Mouse (Mus musculus): ENCODE measurements at regions not wholly inside any gene's neighbourhood (a gene's known extent, or its start where the extent isn't known, plus 50 kb on each side); places are given as distances from the start of the nearest gene placed in this dataset.

GRCm38 (mm10) chr1:92277199-92277747 is 81.8 kb upstream of the Hdac4 start:
- no peaks in the 10 kb centered on the region for H3K27me3 ChIP-seq (ENCODE audit: control insufficient read depth, insufficient read depth, low read length)
- TF ChIP-seq CTCF (IDR thresholded peaks at IDR 0.05; ENCODE audit: control insufficient read depth, insufficient read depth, insufficient replicate concordance, low read depth, low read length) (no peak), POLR2A (IDR thresholded peaks at IDR 0.05; ENCODE audit: control insufficient read depth, low read depth, low read length) (no peak)
- no peak overlapping the region for H3K4me3 ChIP-seq (ENCODE audit: control insufficient read depth, low read depth, low read length)
- H3K4me1 ChIP-seq (ENCODE audit: control insufficient read depth, insufficient read depth, low read length): no peaks in the 10 kb centered on the region
- H3K36me3 ChIP-seq (ENCODE audit: control insufficient read depth, insufficient read depth, low read length): no peaks in the 10 kb centered on the region
- H3K27ac ChIP-seq (ENCODE audit: control insufficient read depth, insufficient read depth, low read depth, low read length): no peak overlapping the region

- H3K27ac ChIP-seq (ENCODE audit: control insufficient read depth, insufficient read depth, low read depth, low read length): no peak overlapping the region
- no peaks in the 10 kb centered on the region for H3K27me3 ChIP-seq (ENCODE audit: control insufficient read depth, insufficient read depth, low read length)
- TF ChIP-seq CTCF (IDR thresholded peaks at IDR 0.05; ENCODE audit: control insufficient read depth, insufficient read depth, insufficient replicate concordance, low read depth, low read length) (no peak), POLR2A (IDR thresholded peaks at IDR 0.05; ENCODE audit: control insufficient read depth, low read depth, low read length) (no peak)
- H3K4me1 ChIP-seq (ENCODE audit: control insufficient read depth, insufficient read depth, low read length): no peaks in the 10 kb centered on the region
- H3K4me3 ChIP-seq (ENCODE audit: control insufficient read depth, low read depth, low read length): no peak overlapping the region
- no peaks in the 10 kb centered on the region for H3K36me3 ChIP-seq (ENCODE audit: control insufficient read depth, insufficient read depth, low read length)
Measured at GRCm38 (mm10) chr1:92275388-92275787, 79.9 kb upstream of the Hdac4 start.

GRCm38 (mm10) chr1:92273760-92274159 is 78.3 kb upstream of the Hdac4 start:
- H3K27ac ChIP-seq (ENCODE audit: control insufficient read depth, insufficient read depth, low read depth, low read length): no peak overlapping the region
- no peaks in the 10 kb centered on the region for H3K36me3 ChIP-seq (ENCODE audit: control insufficient read depth, insufficient read depth, low read length)
- TF ChIP-seq POLR2A (IDR thresholded peaks at IDR 0.05; ENCODE audit: control insufficient read depth, low read depth, low read length): no peak
- TF ChIP-seq CTCF (IDR thresholded peaks at IDR 0.05; ENCODE audit: control insufficient read depth, insufficient read depth, insufficient replicate concordance, low read depth, low read length): no peak
- H3K27me3 ChIP-seq (ENCODE audit: control insufficient read depth, insufficient read depth, low read length): no peaks in the 10 kb centered on the region
- H3K4me1 ChIP-seq (ENCODE audit: control insufficient read depth, insufficient read depth, low read length): no peaks in the 10 kb centered on the region
- H3K4me3 ChIP-seq (ENCODE audit: control insufficient read depth, low read depth, low read length): no peak overlapping the region

GRCm38 (mm10) chr1:92271676-92272291 is 76.3 kb upstream of the Hdac4 start:
- H3K27ac ChIP-seq (ENCODE audit: control insufficient read depth, insufficient read depth, low read depth, low read length): no peak overlapping the region
- no peak overlapping the region for H3K4me3 ChIP-seq (ENCODE audit: control insufficient read depth, low read depth, low read length)
- H3K4me1 ChIP-seq (ENCODE audit: control insufficient read depth, insufficient read depth, low read length): no peaks in the 10 kb centered on the region
- no peaks in the 10 kb centered on the region for H3K27me3 ChIP-seq (ENCODE audit: control insufficient read depth, insufficient read depth, low read length)
- no peak for TF ChIP-seq CTCF (IDR thresholded peaks at IDR 0.05; ENCODE audit: control insufficient read depth, insufficient read depth, insufficient replicate concordance, low read depth, low read length)
- TF ChIP-seq POLR2A (IDR thresholded peaks at IDR 0.05; ENCODE audit: control insufficient read depth, low read depth, low read length): no peak
- H3K36me3 ChIP-seq (ENCODE audit: control insufficient read depth, insufficient read depth, low read length): no peaks in the 10 kb centered on the region

- TF ChIP-seq CTCF (IDR thresholded peaks at IDR 0.05; ENCODE audit: control insufficient read depth, insufficient read depth, insufficient replicate concordance, low read depth, low read length): no peak
- TF ChIP-seq POLR2A (IDR thresholded peaks at IDR 0.05; ENCODE audit: control insufficient read depth, low read depth, low read length): no peak
- H3K36me3 ChIP-seq (ENCODE audit: control insufficient read depth, insufficient read depth, low read length): no peaks in the 10 kb centered on the region
- no peak overlapping the region for H3K4me3 ChIP-seq (ENCODE audit: control insufficient read depth, low read depth, low read length)
- H3K27ac ChIP-seq (ENCODE audit: control insufficient read depth, insufficient read depth, low read depth, low read length): no peak overlapping the region
- H3K27me3 ChIP-seq (ENCODE audit: control insufficient read depth, insufficient read depth, low read length): no peaks in the 10 kb centered on the region
- H3K4me1 ChIP-seq (ENCODE audit: control insufficient read depth, insufficient read depth, low read length): no peaks in the 10 kb centered on the region
Measured at GRCm38 (mm10) chr1:92270486-92271058, 75.1 kb upstream of the Hdac4 start.

- TF ChIP-seq POLR2A (IDR thresholded peaks at IDR 0.05; ENCODE audit: control insufficient read depth, low read depth, low read length) (no peak), CTCF (IDR thresholded peaks at IDR 0.05; ENCODE audit: control insufficient read depth, insufficient read depth, insufficient replicate concordance, low read depth, low read length) (no peak)
- Histone ChIP-seq H3K4me3 (ENCODE audit: control insufficient read depth, low read depth, low read length) (no peak overlapping the region), H3K27me3 (ENCODE audit: control insufficient read depth, insufficient read depth, low read length) (no peaks in the 10 kb centered on the region), H3K4me1 (ENCODE audit: control insufficient read depth, insufficient read depth, low read length) (no peaks in the 10 kb centered on the region), H3K36me3 (ENCODE audit: control insufficient read depth, insufficient read depth, low read length) (no peaks in the 10 kb centered on the region), H3K27ac (ENCODE audit: control insufficient read depth, insufficient read depth, low read depth, low read length) (no peak overlapping the region)
Measured at GRCm38 (mm10) chr1:92269464-92269863, 74.0 kb upstream of the Hdac4 start.

GRCm38 (mm10) chr1:92264941-92265340 is 69.4 kb upstream of the Hdac4 start:
- Histone ChIP-seq H3K4me1 (ENCODE audit: control insufficient read depth, insufficient read depth, low read length) (no peaks in the 10 kb centered on the region), H3K4me3 (ENCODE audit: control insufficient read depth, low read depth, low read length) (no peak overlapping the region), H3K27me3 (ENCODE audit: control insufficient read depth, insufficient read depth, low read length) (no peaks in the 10 kb centered on the region), H3K36me3 (ENCODE audit: control insufficient read depth, insufficient read depth, low read length) (no peaks in the 10 kb centered on the region), H3K27ac (ENCODE audit: control insufficient read depth, insufficient read depth, low read depth, low read length) (no peak overlapping the region)
- TF ChIP-seq POLR2A (IDR thresholded peaks at IDR 0.05; ENCODE audit: control insufficient read depth, low read depth, low read length): no peak
- TF ChIP-seq CTCF (IDR thresholded peaks at IDR 0.05; ENCODE audit: control insufficient read depth, insufficient read depth, insufficient replicate concordance, low read depth, low read length): no peak
